Mouse (Mus musculus) cerebellum, postnatal 10 days (tissue): ENCODE results near the gene Prss43.

Experiments
- DNase-seq, 2 experiments: peaks; one replicate each; pipeline ENCODE4 v3.0.0; 2021; ENCODE audit warnings: mixed read lengths in 2 of 2

Gene Prss43

DNA sequence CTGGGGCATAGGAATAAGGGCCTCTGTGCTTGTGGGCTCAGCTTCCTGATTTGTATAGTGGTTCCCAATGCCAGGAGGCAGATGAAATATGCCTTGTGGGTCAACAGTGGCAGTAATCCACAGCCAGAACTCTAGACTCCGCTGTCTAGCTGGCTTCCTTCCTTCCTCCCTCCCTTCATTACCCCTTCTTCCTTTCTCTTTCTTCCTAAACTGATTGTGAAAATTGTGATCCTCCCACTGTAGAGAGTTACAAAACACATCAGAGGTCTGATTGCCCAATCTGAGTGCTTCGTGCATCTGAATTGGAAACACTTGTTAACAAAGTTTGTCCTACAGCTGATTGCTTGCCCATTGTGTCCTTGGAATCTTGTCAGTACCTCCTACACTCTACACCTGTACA lies 14.9 kb downstream of the Prss43 start:
- DNase-seq: no peak

DNA sequence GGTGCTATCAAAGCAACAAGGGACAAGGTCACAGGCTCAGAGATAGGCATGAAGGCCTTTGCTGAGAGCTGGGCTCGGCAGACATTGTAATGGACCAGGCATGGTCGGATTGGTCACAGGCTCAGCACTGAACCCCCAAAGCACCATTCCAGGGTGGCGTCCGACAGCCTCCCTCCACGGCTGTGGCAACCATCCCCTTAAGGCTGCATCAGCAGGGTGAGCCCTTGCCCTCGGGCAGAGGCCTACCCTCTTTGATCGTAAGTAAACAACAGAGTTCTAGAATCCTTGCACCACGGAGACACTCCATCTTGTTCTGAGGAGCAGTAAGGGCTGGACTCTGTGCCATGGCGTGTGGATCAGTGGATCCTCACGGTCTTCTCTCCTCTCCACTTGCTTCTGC lies 17.7 kb downstream of the Prss43 start, which contains the start of gene Prss46:
TSS of gene Prss46 (plus strand) at position 301 of the 400 bp plus-strand sequence.
- DNase-seq: no peak

- no peak for DNase-seq
These were observed 22.7 kb downstream of the Prss43 start for GRCm38 (mm10) chr9:110849162-110849561.

DNA sequence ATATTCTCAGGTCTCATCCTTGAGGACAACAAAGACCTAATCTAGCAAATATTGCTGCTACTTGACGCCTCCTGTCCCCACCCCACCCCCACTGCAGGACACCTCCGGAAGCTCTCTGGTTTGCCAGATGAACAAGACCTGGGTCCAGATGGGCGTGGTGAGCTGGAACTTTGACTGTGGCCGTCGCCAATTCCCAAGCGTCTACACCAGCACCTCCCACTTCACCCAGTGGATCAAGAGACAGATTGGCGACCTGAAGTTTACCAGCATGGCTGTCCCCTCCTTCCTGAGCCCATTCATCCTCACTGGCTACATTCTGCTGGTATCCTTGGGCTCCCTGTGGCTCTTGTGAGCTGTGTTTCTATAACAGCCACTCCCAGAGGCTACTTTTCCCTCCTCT lies 29.4 kb downstream of the Prss43 start:
- no peak for DNase-seq

DNA sequence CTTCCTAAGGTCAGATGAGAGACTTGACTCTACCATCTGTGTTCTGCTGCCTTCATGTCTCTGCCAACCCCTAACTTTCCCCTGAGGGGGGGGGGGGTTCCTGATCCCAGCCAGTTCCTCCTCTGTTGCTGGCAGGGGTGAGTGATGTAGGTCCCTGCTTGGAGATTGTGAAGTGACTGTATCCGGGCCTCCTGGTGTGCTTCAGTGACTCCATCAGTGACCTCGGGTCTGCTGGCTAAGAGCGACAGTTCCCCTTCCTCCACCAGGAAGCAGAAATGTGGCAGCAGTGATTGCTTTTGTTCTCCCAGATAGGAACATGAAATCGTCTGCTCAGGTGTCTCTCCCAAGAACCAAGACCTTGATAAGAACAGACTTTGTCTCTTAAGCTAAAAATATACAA lies 30.4 kb downstream of the Prss43 start:
- DNase-seq: no peak

DNA sequence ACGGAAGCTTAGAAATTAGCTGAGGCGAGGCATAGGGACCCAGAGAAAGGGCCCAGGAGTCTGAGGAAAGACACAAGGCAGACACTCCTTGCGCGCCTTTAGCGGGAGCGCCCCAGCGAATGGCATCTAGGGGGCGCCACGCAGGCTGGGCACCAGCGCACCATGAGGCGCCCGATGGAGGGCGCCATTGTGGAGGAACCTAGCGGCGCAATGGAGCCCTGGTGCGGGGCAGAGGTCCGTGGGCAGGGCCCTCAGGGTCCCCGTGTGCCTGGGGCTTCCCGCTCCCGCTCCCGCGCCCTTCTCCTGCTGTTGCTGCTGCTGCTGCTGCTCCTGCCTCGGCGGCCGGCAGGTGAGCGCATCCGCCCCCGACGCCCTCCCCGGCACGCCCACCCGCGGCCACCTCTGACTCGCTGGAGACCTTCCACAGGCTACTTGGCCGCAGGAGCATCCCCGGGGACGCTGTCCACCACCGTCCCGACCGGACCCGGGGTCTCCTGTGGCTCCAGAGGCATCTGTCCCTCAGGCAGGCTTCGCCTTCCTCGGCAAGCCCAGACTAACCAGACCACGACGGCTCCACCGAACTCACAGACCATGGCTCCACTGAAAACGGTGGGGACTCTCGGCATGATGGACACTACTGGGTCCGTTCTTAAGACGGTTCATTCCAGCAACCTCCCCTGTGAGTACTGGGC lies 31.4 kb downstream of the Prss43 start, which contains the start of gene Prss50:
TSS of gene Prss50 (plus strand) at position 187 of the 692 bp plus-strand sequence.
- DNase-seq: no peak

GRCm38 (mm10) chr9:110858523-110858922 lies 32.0 kb downstream of the Prss43 start:
- DNase-seq: peak in 1 of 2 experiments; percentile 1

- DNase-seq: peak in 1 of 2 experiments; percentile 1
These were observed 32.6 kb downstream of the Prss43 start for GRCm38 (mm10) chr9:110858967-110859596.

DNA sequence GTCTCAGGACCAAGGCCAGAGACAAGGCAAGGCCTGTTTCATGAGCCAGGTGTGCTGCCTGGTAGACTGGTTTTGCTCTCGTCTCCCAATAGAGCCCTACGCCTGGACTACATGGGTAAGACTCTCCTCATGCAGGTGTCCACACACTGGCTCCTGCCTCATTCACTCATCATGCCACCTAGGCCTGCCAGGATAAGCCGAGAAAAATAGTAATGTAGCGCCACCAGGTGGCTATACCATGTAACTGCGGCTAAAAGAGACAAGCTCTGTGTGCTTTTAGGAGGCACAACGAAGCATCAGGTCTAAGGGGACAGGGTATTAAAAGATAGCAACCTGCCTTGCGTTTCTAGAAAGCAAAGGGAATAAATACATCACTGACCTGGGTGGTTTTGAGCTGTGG lies 44.5 kb downstream of the Prss43 start:
- DNase-seq: peak; percentile 74 to 80

- DNase-seq: peak; percentile 77 to 80
These were observed 47.5 kb downstream of the Prss43 start for GRCm38 (mm10) chr9:110873681-110874659.

GRCm38 (mm10) chr9:110874660-110875191 lies 48.2 kb downstream of the Prss43 start:
- DNase-seq: no peak

- DNase-seq: no peak
These were observed 48.8 kb downstream of the Prss43 start for GRCm38 (mm10) chr9:110875288-110875695.

GRCm38 (mm10) chr9:110877353-110877752 lies 50.9 kb downstream of the Prss43 start:
- no peak for DNase-seq

- peak; percentile 93 to 94 for DNase-seq
These were observed 51.4 kb downstream of the Prss43 start for GRCm38 (mm10) chr9:110877888-110878287.

DNA sequence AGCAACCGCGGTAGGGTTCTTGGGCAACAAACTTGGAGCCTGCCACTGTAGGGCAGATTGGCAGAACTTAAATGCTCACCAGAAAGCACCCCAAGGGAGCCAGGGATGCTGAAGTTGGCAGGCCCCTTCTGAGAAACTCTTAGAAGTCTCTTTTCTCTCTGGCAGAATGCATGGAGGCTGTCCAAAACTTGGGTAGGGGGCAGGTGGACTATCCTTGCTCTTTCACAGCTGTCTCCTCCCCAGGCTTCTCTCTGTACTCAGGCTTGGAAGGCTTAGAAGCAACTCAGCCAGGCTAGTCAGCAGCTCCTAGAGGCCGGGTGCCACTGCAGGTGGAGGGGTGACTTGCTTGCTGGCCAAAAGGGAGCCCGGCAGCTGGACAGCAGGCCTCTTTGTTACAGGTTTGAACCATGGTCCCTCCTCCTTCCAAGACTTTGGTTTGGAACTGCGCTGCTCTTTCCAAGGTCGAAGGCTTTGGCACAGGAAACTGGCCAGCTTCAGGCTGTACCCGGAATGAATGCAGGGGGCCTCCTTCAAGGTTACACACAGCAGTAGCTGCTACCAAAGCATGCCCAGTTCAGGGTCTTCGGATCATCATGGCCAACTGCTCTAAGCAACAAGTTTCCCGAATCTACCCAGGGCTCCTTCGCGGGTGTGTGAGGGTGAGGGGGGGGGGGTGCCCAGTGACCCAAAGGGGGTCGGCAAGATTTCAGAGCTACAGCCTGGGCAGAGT lies 52.9 kb downstream of the Prss43 start, which contains the start of gene Als2cl:
TSS of gene Als2cl (plus strand) at position 680 of the 730 bp plus-strand sequence.
- DNase-seq: peak; percentile 63 to 81

DNA sequence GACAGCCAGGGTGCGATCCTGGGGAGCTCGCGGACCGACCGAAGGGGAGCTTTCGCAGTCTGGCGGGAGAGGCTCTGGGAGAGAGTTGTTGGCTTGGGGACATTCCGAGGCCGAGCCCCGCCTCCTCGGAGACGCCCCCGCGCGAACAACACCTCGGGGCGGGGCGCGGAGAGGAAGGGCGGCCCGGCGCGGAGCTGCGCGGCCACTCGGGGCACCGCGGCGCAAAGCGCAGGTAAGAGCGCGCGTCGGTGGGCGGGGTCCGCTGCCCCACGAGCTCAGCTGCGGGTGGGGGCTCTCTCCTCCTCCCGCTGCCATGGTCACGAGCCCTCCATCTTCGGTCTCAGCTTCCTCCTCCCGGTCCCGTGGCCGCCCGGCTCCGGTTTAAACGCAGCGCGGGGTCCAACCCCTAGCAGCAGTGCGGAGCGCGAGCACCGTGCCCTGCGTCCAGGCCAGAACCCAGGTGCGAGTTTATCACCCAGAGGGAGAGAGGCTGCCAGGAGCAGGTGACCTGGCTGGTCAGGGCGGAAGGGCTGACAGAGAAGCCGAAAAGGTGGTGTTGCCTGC lies 53.6 kb downstream of the Prss43 start, which contains the start of gene Tmie:
TSS of gene Tmie (minus strand) at position 116 of the 564 bp plus-strand sequence.
- DNase-seq: peak; percentile 58 to 66

- no peak for DNase-seq
These were observed 54.3 kb downstream of the Prss43 start for GRCm38 (mm10) chr9:110880772-110881171.
